ENCODE assay signal across 8 mouse cellular contexts in the genomic region with DNA sequence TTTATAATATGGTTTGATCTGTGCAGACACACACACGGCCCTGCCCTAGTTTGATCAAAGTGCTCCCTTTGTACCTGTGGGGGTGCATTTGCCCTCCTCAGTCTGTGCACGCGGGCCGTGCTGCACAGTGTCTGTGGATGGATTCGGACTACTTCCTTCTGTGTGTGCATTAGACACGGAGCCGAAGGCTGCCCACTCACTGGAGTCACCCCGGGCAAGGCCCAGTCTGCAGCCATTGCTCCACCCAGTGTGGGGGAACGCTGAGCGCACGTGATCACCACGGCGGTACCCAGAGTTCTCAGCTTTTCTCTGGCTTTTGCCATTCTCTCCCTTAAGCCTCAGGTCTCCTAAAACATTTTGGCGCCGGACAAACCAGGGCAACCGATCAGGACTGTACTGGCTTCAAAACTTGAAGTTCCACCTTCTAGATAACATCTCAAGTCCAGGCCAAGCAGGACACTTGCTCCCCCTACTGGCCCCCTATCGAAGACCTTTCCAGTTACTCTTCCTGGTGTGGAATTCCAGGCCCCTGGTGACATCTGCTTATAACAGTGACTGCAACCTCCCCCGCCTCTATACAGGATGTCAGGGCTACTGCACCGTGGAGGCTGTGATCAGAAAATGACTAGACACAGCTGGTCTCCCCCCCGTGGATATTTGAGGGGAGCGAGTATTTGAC. TPM values are rescaled to one million over a fixed set of nuclear protein-coding genes. Genes with fewer than 3 reads are reported as not detected.
A peak's percentile ranks its signal among the peaks of the same experiment; 100 is the strongest.
DNase-seq lines count a peak whose midpoint lies in the region; ATAC-seq and TF ChIP-seq lines count a peak whose summit lies in the region.

No protein-coding gene starts in this region.

- no peak overlapping the region for H3K9ac ChIP-seq in intestine, postnatal 0 days (ENCODE audit: low read depth, low read length)
- no peak overlapping the region; the same call in 1 of the 2 replicates for H3K9ac ChIP-seq in liver, embryonic 11.5 days (ENCODE audit: low read depth, low read length)

- no peaks in the 10 kb centered on the region for H3K9me3 ChIP-seq in intestine, postnatal 0 days (ENCODE audit: control insufficient read depth)
- no peaks in the 10 kb centered on the region for H3K9me3 ChIP-seq in liver, embryonic 11.5 days (ENCODE audit: control insufficient read depth, low read length)

- ATAC-seq in intestine, postnatal 0 days, result peak; percentile 31
- ATAC-seq in liver, embryonic 11.5 days (replicated peaks; ENCODE audit: low FRiP score), result 0 out of 2 replicates have a peak, but pooled peaks have one; percentile 13

- TF ChIP-seq CTCF in intestine, postnatal 0 days (IDR thresholded peaks at IDR 0.05; ENCODE audit: low read depth), result peak; percentile 84

- H3K4me2 ChIP-seq in intestine, postnatal 0 days (replicated peaks; ENCODE audit: low read depth), result no peak overlapping the region
- H3K4me2 ChIP-seq in liver, embryonic 11.5 days, result peak overlapping the region; percentile 36

- WGBS in intestine, postnatal 0 days, result 48% methylated on average over 21 of the region's 21 CpGs
- WGBS in liver, embryonic 11.5 days, result 61% methylated on average over 21 of the region's 21 CpGs

- no peaks in the 10 kb centered on the region for H3K36me3 ChIP-seq in intestine, postnatal 0 days (ENCODE audit: control insufficient read depth, insufficient read depth)
- no peaks in the 10 kb centered on the region for H3K36me3 ChIP-seq in liver, embryonic 11.5 days (ENCODE audit: control insufficient read depth, insufficient read depth, low read length)

- peak overlapping the region; percentile 82 for H3K27ac ChIP-seq in intestine, postnatal 0 days (ENCODE audit: low read depth, low read length)
- no peak overlapping the region for H3K27ac ChIP-seq in liver, embryonic 11.5 days (ENCODE audit: low read depth, low read length)

- DNase-seq in 3T3-L1 (ENCODE audit: low read depth, low spot score), result peak; percentile 63
- DNase-seq in ES-CJ7 (ENCODE audit: low read depth, low spot score), result peak; percentile 76
- peak; percentile 52 for DNase-seq in cerebellum, adult 9-10 months
- peak; percentile 89 for DNase-seq in heart, adult 11 months
- no peak for DNase-seq in liver, embryonic 11.5 days (ENCODE audit: low spot score)
- DNase-seq in retina, embryonic 14.5 days (ENCODE audit: low spot score), result peak; percentile 63
- DNase-seq in Muller cell, postnatal 12 days (ENCODE audit: inconsistent ontology term), result no peak

- no peaks in the 10 kb centered on the region for H3K27me3 ChIP-seq in intestine, postnatal 0 days (replicated peaks; ENCODE audit: control insufficient read depth, insufficient read depth, low read length)
- H3K27me3 ChIP-seq in liver, embryonic 11.5 days (replicated peaks; ENCODE audit: control insufficient read depth, insufficient read depth, low read length), result no peaks in the 10 kb centered on the region

- H3K4me3 ChIP-seq in intestine, postnatal 0 days (ENCODE audit: low read depth, low read length), result no peak overlapping the region
- H3K4me3 ChIP-seq in liver, embryonic 11.5 days (ENCODE audit: low read depth, low read length), result no peak overlapping the region

- peaks cover 9% of the 10 kb centered on the region for H3K4me1 ChIP-seq in intestine, postnatal 0 days (replicated peaks; ENCODE audit: control insufficient read depth, insufficient read depth, low read length)
- peaks cover 37% of the 10 kb centered on the region for H3K4me1 ChIP-seq in liver, embryonic 11.5 days (replicated peaks; ENCODE audit: control insufficient read depth, insufficient read depth, low read length)

RNA-seq across cellular contexts. Expression of a gene that starts 13.4 kb away (rescaled TPM):
- polyA plus RNA-seq in intestine, postnatal 0 days (2015; fragmentation: Nextera tagmentation; extraction: Ambion mirVana), result 128 and 153 TPM in 2 replicates
- 16.5 and 16.6 TPM in 2 replicates for polyA plus RNA-seq in liver, embryonic 11.5 days (2014; fragmentation: Nextera tagmentation; extraction: Ambion mirVana)

Comparison
In these comparisons a context has a peak if more than half of its experiments do, and no peak if none do; other contexts are left out.
1. DNase-seq: peak in 3T3-L1 (single experiment), ES-CJ7 (single experiment), cerebellum, adult 9-10 months (single experiment), heart, adult 11 months (single experiment) and retina, embryonic 14.5 days (single experiment); none in liver, embryonic 11.5 days (single experiment) and Muller cell, postnatal 12 days (single experiment).